Mouse (Mus musculus): ENCODE data around the gene Pmel. TPM values are rescaled to one million over a fixed set of nuclear protein-coding genes. Genes with fewer than 3 reads are reported as not detected.

The Pmel gene
- total and polyA plus RNA-seq, 3 experiments = 0.15 to 0.45 TPM; not detected in 1

DNA sequence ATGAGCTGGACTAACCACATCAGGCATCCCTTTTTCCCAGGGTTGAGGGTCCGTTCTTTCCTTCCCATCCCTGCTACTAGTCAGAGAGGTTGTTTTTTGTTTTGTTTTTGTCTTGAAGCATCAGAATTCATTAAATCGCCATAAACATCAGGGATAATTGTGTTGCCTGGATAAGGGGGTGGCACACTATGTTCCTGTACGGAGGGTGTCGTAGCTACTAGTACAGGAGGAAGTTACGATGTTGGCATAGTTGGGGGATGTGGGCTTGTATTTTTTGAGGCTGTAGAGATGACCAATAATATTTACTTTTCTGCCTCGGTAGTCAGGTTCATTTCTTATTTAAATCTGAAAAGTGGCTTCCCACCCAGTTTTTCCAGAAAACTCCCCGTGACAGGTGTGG, 39.2 kb downstream of the Pmel start:
- Histone ChIP-seq H3K4me1 (ENCODE audit: control insufficient read depth in 1 of 2, insufficient read depth in 2 of 2, low read length in 2 of 2) (peaks cover 0 to 21% of the 10 kb centered on the region in 2 experiments), H3K79me2 (ENCODE audit: control insufficient read depth, insufficient read depth, low read length, poor library complexity) (peaks cover 5% of the 10 kb centered on the region), H3K27ac (ENCODE audit: control insufficient read depth, low read depth, low read length) (peak overlapping the region; percentile 21; the same call in 1 of the 2 replicates), H3K36me3 (ENCODE audit: control insufficient read depth in 1 of 2, insufficient read depth in 2 of 2, low read length in 2 of 2) (peaks cover 0 to 10% of the 10 kb centered on the region in 2 experiments; a peak in 2 of 4 replicates), H3K9me3 (replicated peaks; ENCODE audit: insufficient read depth, low read length) (no peaks in the 10 kb centered on the region), H3K9ac (ENCODE audit: control insufficient read depth, low read depth, low read length, poor library complexity, severe bottlenecking) (peak overlapping the region; percentile 74), H3K4me3 (ENCODE audit: control insufficient read depth in 1 of 2, insufficient read depth in 1 of 2, low read depth in 2 of 2, low read length in 2 of 2) (peak overlapping the region; percentile 73 to 81), H3K27me3 (ENCODE audit: control insufficient read depth in 1 of 2, insufficient read depth in 2 of 2, low read length in 2 of 2) (no peaks in the 10 kb centered on the region)
- TF ChIP-seq MXI1 (IDR thresholded peaks at IDR 0.05; ENCODE audit: low read depth, low read length) = 0 out of 2 replicates have a peak, but pooled peaks have one; percentile 3
- 0 out of 2 replicates have a peak, but pooled peaks have one; percentile 23 for TF ChIP-seq UBTF (IDR thresholded peaks at IDR 0.05; ENCODE audit: borderline replicate concordance, insufficient read depth, low read depth, low read length)
- TF ChIP-seq E2F4 (IDR thresholded peaks at IDR 0.05; ENCODE audit: borderline replicate concordance, low read depth, low read length) = no peak
- TF ChIP-seq MYC (IDR thresholded peaks at IDR 0.05; ENCODE audit: low read depth, low read length) = no peak
- no peak for TF ChIP-seq JUND (IDR thresholded peaks at IDR 0.05; ENCODE audit: low read depth, low read length)
- TF ChIP-seq SIN3A (IDR thresholded peaks at IDR 0.05; ENCODE audit: low read length) = peak; percentile 31; the same call in 1 of the 2 replicates
- 0 out of 2 replicates have a peak, but pooled peaks have one; percentile 16 for TF ChIP-seq MAX (IDR thresholded peaks at IDR 0.05; ENCODE audit: low read length)
- 0 out of 4 replicates have a peak, but pooled peaks of 1 of the 2 experiments have one; percentile 29 for TF ChIP-seq EP300 (IDR thresholded peaks at IDR 0.05; ENCODE audit: low read depth in 1 of 2, low read length in 2 of 2)
- no peak for TF ChIP-seq KAT2A (conservative IDR thresholded peaks at IDR 0.05; ENCODE audit: low read depth, low read length)
- 0 out of 2 replicates have a peak, but pooled peaks have one; percentile 5 for TF ChIP-seq ETS1 (IDR thresholded peaks at IDR 0.05; ENCODE audit: low read depth, low read length)
- DNase-seq (ENCODE audit: low read depth, low spot score) = peak; percentile 60

DNA sequence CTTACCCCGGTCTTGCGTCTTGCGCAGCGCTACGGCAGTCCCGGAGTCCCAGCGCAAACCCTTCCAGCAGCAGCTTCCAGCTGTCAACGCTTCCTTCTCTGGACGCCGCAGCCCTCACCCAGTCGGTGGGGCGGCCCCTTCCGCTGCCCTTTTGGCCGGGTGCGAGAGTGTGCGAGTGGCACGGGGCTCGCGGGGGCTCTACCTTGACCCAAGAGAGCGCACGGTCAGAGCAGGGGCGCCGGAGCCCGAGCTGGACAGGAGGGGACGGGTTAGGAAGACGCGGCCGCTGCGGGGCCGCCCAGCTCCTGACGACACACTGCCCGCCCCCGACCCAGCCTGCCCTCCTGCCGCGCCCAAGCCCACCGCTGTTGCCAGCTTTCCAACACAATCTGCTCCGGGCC, 39.8 kb downstream of the Pmel start:
- DNase-seq (ENCODE audit: low read depth, low spot score) = peak; percentile 69
- Histone ChIP-seq H3K27me3 (ENCODE audit: control insufficient read depth in 1 of 2, insufficient read depth in 2 of 2, low read length in 2 of 2) (no peaks in the 10 kb centered on the region), H3K9me3 (replicated peaks; ENCODE audit: insufficient read depth, low read length) (no peaks in the 10 kb centered on the region), H3K4me1 (ENCODE audit: control insufficient read depth in 1 of 2, insufficient read depth in 2 of 2, low read length in 2 of 2) (peaks cover 0 to 21% of the 10 kb centered on the region in 2 experiments), H3K27ac (ENCODE audit: control insufficient read depth, low read depth, low read length) (no peak overlapping the region), H3K79me2 (ENCODE audit: control insufficient read depth, insufficient read depth, low read length, poor library complexity) (peaks cover 11% of the 10 kb centered on the region), H3K4me3 (ENCODE audit: control insufficient read depth in 1 of 2, insufficient read depth in 1 of 2, low read depth in 2 of 2, low read length in 2 of 2) (peak overlapping the region; percentile 73 to 81), H3K9ac (ENCODE audit: control insufficient read depth, low read depth, low read length, poor library complexity, severe bottlenecking) (peak overlapping the region; percentile 74), H3K36me3 (ENCODE audit: control insufficient read depth in 1 of 2, insufficient read depth in 2 of 2, low read length in 2 of 2) (peaks cover 0 to 10% of the 10 kb centered on the region in 2 experiments; a peak in 2 of 4 replicates)
- TF ChIP-seq NRF1 (IDR thresholded peaks at IDR 0.05; ENCODE audit: insufficient read depth, low read depth, low read length, poor library complexity, severe bottlenecking) (peak; percentile 39; the same call in 1 of the 2 replicates), HCFC1 (IDR thresholded peaks at IDR 0.05; ENCODE audit: low read depth, low read length) (0 out of 2 replicates have a peak, but pooled peaks have one; percentile 14), KAT2A (conservative IDR thresholded peaks at IDR 0.05; ENCODE audit: low read depth, low read length) (no peak), SIN3A (IDR thresholded peaks at IDR 0.05; ENCODE audit: low read length) (0 out of 2 replicates have a peak, but pooled peaks have one; percentile 15)

DNA sequence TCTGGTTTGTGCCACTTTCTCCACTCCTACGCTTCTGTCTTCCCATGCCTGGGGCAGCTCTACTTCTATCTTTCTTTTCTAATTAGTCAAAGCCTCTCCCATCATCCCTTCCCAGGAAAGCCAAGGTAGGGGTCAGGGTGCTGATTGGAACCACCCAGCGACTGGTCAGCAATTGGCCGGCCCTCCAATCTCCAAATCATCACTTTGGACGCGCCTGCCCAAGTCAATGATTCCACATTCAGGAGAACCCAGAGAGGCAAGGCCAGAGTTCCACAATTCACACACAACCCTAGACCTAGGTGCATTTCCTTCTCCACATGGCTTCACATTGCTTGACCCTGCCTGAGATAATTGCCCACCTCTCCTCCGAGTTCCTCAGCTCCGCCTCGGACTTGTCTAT, 40.2 kb downstream of the Pmel start:
- H3K4me1 ChIP-seq (ENCODE audit: control insufficient read depth in 1 of 2, insufficient read depth in 2 of 2, low read length in 2 of 2) = peaks cover 0 to 21% of the 10 kb centered on the region in 2 experiments
- DNase-seq (ENCODE audit: low read depth, low spot score) = no peak
- TF ChIP-seq MYB (IDR thresholded peaks at IDR 0.05; ENCODE audit: low read depth, low read length) (no peak), TBP (IDR thresholded peaks at IDR 0.05; ENCODE audit: low read depth, low read length) (no peak), HCFC1 (IDR thresholded peaks at IDR 0.05; ENCODE audit: low read depth, low read length) (no peak), SIN3A (IDR thresholded peaks at IDR 0.05; ENCODE audit: low read length) (no peak), MAX (IDR thresholded peaks at IDR 0.05; ENCODE audit: low read length) (no peak), ZNF384 (IDR thresholded peaks at IDR 0.05; ENCODE audit: low read depth, low read length) (no peak), UBTF (IDR thresholded peaks at IDR 0.05; ENCODE audit: borderline replicate concordance, insufficient read depth, low read depth, low read length) (no peak), JUND (IDR thresholded peaks at IDR 0.05; ENCODE audit: low read depth, low read length) (no peak), TAL1 (IDR thresholded peaks at IDR 0.05; ENCODE audit: low read length) (no peak), E2F4 (IDR thresholded peaks at IDR 0.05; ENCODE audit: borderline replicate concordance, low read depth, low read length) (no peak), TCF12 (IDR thresholded peaks at IDR 0.05; ENCODE audit: low read depth, low read length) (no peak)

More for the DNA sequence above, 40.2 kb downstream of the Pmel start:
- Histone ChIP-seq H3K27me3 (ENCODE audit: control insufficient read depth in 1 of 2, insufficient read depth in 2 of 2, low read length in 2 of 2) (no peaks in the 10 kb centered on the region), H3K9ac (ENCODE audit: control insufficient read depth, low read depth, low read length, poor library complexity, severe bottlenecking) (peak overlapping the region; percentile 74), H3K27ac (ENCODE audit: control insufficient read depth, low read depth, low read length) (0 out of 2 replicates have a peak overlapping the region, but pooled peaks have one; percentile 25), H3K79me2 (ENCODE audit: control insufficient read depth, insufficient read depth, low read length, poor library complexity) (peaks cover 15% of the 10 kb centered on the region), H3K9me3 (replicated peaks; ENCODE audit: insufficient read depth, low read length) (no peaks in the 10 kb centered on the region), H3K36me3 (ENCODE audit: control insufficient read depth in 1 of 2, insufficient read depth in 2 of 2, low read length in 2 of 2) (peaks cover 0 to 12% of the 10 kb centered on the region in 2 experiments; a peak in 2 of 4 replicates), H3K4me3 (ENCODE audit: control insufficient read depth in 1 of 2, insufficient read depth in 1 of 2, low read depth in 2 of 2, low read length in 2 of 2) (peak overlapping the region; percentile 73 to 81)
